Mouse (Mus musculus) testis, adult 2 months (tissue): Measurements from ENCODE around the gene Kalrn.

Experiments used
- CTCF ChIP-seq: fragments of 200-500 bp; IDR thresholded peaks from 2 replicates; pipeline ENCODE4 v1.5.1; 2012; ENCODE audit warnings: low read depth, mild to moderate bottlenecking, inconsistent platforms, low read length, moderate library complexity; ENCODE audit not compliant: control insufficient read depth, insufficient read depth, insufficient replicate concordance
- POLR2A ChIP-seq: fragments of 200-500 bp; IDR thresholded peaks from 2 replicates; pipeline ENCODE4 v1.6.1; 2012; ENCODE audit warnings: low read depth, mild to moderate bottlenecking, inconsistent platforms, low read length, moderate library complexity; ENCODE audit not compliant: control insufficient read depth

DNA sequence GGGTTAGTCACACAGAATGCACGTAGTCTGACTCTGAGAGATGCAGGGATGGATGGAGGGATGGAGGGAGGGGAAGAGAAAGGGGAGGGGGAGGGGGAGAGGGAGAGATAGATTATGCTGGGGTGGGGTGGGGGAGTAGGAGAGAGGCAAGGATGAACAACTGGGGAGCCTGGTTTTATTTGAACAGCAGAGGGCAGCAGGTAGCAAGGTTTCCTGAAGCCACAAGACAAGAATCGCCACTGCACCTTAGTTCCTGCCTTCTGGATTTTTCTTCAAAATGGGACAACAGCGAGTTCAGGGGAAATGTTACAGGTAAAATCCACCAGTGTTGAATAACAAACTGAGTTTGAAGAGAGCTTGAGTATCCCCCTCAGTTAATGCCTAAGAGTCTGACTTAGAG lies 573.9 kb downstream of the Kalrn start:
- TF ChIP-seq POLR2A (no peak), CTCF (peak; percentile 10; the same call in 1 of the 2 replicates)
